Mouse (Mus musculus) 416B (cell line): ENCODE data around the gene Efna4.
A peak's percentile ranks its signal among the peaks of the same experiment; 100 is the strongest.

Experiments used
- DNase-seq: peaks from one replicate; pipeline ENCODE4 v3.0.0; 2011; ENCODE audit warnings: low read depth

The Efna4 gene

DNA sequence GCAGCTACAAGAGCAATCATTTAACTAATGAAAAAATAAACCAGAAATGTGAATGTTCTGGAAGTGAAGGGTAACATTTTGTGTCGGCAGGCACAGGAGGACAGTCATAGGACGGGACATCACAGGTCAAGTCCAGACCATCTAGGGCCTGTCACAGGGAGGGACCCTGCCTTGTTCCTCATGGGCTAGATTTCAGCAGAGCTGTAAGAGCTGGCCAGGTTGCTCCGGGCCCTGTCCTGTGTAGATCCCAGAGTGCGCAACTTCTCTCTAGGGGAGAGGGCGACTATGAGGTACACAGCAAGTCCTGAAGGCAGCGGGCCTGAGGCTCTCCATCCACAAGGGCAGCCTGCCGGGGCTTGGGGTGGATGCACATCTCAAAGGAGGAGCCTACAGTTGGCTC is 23.8 kb upstream of the Efna4 start, which contains the start of gene Dcst2:
Dcst2 (plus strand) TSS at position 301 of the 400 bp plus-strand sequence.
- DNase-seq: no peak

GRCm38 (mm10) chr3:89360237-89360636 is 22.4 kb upstream of the Efna4 start:
- DNase-seq: peak; percentile 39

GRCm38 (mm10) chr3:89359630-89360029 is 21.8 kb upstream of the Efna4 start:
- no peak for DNase-seq

- DNase-seq: no peak
Observed at GRCm38 (mm10) chr3:89356029-89356428, 18.2 kb upstream of the Efna4 start.

DNA sequence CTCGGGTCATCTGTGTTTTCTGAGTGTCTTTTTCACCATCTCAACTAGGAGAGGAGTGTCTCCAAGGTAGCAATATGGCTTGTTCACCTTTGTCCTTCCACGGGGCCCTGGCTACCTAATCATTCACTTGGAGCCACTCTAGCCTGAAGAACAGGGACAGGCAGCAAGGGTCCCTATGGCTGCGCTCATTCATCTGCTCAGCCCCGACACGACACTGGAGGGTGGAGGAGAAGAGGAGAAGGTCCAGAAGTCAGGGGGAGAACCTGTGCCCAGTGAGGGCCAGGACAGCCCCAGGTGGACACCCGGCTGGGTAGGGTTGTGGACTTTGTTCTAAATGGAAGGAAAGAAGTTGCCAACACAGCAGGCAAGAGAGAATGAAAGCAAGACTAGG is 17.7 kb upstream of the Efna4 start:
- no peak for DNase-seq

GRCm38 (mm10) chr3:89354816-89355511 is 17.1 kb upstream of the Efna4 start:
- DNase-seq: peak; percentile 85

DNA sequence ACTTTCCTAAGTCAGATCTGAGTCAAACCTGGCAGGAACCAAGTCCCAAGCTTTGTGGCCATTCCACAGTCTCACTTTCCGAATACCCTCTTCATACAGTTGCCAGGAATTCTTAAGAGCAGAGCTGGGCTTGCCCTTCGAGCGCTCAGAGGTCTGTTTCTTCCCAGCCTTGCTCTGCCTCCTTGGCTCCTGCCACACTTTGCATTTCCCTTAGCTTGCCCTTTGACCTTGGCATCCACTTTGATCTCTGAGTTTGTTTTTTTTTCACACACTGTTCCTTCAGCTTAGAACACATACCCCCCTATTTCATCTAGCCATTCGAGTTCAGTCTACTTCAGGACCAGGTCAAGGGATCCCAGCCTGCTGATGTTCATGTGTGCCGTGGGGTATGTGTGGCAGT is 13.4 kb upstream of the Efna4 start:
- no peak for DNase-seq

DNA sequence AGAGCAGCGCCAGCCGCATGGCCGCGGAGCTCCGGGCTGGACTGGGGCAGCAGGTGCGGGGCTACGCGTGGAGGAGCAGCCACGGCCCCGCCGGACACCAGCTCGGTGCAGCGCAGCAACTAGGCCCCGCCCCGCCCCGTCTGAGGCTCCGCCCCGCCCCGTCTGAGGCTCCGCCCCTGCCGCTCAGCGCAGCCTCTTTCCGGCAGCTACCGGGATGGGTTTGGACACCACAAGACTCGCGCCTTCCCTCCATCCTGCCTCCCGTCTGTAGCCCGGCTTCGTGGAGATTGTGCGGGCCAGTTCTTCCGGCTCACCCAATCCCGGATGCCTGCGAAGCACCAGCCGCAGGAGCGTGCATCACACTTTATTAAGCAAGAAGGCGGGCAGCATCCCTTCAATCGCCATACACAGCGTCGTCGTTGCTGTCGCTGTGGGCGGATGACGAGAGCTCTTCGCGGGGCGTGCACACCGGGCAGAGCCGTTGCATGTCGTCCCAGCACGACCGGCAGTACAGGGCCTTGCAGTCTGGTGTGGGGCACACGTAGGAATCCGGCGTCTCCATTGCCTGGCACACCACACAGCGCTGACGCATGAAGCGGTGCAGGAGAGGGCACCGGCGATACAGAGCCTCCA is 12.2 kb upstream of the Efna4 start, which contains the start of gene Adam15:
Adam15 (minus strand) TSS at position 128 of the 633 bp plus-strand sequence.
- peak; percentile 84 for DNase-seq

DNA sequence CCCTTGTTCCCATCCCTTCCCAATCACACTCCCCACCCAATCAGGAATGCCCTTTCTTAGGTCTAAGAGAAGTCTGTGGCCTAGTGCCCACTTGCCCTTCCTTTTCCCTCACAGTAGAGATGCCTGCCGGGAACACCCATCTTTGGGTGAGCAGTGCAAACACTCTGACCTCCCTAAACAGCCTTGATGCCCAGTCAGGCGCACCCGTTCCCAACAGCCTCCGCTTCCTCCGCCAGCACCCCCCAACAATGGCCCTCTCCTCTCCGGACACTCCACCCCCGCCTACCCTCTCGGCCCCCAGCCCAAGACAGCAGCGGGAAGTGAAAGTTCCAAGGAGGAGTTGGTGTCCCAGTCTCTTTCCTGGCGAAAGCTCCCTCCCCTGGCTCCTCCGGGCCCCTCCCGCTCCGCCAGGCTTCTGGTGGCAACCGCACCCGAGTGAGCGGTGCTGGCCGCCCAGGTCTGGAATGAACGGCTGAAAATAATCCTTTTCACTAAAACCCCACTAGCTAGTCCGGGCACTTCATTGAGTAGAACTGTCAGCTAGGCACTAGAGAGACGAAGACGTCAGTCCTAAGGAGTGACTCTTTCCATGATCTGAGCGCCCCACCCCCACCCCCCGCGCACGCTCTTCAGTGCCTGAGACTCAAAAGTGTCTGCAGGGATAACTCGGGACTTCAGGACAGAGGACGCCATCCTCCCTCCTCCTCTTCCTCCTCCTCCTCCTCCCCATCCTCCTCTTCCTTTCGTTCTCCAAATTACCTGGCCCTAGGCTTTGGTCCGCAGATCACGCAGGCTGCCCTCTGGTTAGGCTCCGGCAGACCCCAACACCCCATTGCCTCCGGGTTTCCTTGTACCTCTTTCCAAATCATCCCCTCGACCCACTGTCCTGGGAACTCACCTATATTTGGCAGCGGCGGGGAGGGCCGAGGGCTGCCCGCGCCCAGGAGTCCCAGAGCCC is 11.4 kb upstream of the Efna4 start:
- peak; percentile 62 for DNase-seq

DNA sequence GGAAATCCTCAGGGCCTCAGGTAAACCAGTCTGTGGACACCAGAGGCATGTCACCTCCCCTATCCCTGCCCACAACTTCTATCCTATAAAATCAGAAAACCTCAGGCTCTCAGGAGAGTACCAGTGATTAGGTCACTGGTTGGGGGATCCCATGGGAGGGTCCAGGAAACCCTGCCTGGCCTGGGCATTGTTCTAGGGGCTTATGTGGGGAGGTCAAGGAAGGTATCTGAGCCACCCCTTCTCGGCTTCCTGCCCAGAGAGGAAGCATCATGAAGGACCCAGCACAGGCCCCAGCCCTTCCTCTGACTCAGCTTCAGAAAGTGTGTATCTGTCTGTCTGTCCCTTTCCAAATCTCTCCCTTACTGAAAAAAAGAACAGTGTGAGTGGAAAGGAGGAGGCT is 10.1 kb upstream of the Efna4 start:
- peak; percentile 42 for DNase-seq

DNA sequence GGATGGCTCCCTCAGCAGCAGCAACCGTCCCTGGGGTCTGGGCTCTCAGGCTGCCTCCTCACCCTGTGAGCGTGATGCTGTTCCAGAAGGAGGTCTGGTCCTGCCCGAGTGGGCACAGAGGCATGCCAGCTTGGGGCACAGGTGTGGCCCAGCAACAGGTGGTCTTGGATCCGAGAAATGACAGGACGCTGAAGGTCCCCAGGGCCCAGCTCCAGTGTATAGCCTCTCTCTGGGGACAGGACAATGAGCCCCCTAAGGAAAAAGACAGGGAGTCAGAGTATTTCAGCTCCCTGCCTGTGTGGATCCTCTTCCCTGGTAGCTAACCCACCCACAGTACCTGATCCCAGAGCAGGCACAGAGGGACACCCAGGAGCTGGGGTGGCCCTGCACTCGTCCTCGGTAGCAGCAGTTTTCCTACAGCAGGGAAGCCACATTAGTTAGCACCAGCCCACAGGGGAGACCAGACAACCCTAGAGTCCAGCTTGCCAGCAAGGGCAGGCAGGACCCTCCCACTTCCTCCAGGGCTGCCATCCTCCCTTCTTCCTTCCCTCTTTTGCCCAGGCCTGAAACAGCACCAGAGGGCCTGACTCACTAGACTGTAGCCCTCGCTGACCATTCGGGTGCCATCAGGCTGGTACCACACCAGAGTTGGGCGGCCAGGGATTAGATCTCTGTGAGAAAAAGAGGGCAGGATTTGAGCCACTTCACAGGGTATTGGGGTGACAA is 9.2 kb upstream of the Efna4 start:
- peak; percentile 70 for DNase-seq

DNA sequence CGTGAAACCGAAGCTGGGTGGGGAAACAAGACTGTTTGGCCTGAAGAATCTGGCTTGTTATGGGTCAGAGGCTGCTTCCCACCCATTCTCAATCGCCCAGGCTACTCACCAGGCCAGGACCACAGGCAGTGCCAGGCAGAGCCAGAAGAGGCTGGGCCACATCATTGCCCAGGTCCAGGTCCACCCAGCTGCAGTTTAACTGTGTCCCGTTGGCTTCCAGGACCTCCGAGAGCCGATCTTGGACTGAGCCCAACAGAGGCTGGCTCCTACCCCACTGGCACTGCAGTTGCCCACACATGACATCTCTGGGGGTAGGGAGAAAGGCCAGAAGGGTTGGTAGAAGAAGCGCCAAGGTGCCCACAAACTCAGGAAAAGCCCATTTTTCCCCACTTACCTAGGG is 5.5 kb upstream of the Efna4 start:
- no peak for DNase-seq

DNA sequence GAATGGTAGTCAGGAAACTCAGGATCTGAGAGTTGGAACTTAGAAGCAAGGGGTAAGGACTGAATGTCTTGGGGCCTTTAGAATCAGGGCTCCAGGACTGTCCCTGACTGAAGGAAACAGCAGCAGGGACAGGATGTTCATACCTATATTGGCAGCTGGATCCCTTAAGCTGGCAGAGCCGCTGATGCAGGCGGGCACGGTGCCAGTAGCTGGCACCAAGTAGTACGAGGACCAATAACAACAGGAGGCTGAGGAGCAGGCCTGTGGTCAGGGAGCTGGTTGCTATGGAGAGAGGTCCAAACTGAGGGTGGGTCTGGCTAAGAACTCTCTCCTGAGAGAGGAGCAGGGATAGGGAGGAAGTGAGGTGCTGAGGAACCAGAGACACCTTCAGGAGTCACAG is 4.0 kb upstream of the Efna4 start:
- DNase-seq: no peak

DNA sequence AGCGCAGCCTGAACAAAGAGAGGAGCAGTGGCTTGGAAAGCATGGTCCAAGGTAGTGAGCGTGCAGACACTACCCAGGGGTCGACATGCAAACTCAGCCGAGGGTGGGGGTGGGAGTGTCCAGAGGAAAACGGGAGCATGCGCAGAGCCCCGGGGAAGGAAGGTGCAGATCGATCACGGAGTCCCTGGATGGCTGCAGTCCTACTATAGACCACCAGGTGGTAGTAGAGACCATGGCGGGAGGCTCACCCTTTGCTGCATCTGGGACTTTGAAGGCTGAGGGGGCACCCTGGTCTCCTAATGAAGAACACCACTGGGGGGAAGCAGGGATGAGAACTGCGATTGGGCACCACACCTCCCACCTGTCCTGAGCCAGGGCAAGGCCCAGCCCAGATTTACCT is 2.6 kb upstream of the Efna4 start:
- DNase-seq: peak; percentile 63

DNA sequence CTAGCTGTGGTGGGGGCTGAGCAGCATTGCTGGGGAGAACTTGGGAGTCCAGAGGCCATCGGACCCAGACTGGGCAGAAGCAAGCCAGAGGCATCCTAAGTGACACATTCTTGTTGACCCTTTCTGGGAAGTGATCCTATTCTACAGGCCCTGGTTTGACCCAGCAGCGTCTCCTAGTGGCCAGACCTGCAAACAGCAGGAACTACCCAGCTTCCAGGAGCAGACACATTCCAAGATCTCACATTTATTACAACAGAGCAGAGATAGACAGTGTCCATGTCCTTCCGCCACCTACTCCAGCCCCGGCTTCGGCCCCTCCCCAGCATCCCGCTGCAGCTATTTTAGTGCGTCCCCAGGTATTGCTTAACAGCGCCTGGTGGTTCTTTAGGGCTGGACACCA is 1.6 kb upstream of the Efna4 start:
- peak; percentile 80 for DNase-seq

GRCm38 (mm10) chr3:89337062-89337720 is 637 bp downstream of the Efna4 start:
- DNase-seq: no peak

- no peak for DNase-seq
Observed at GRCm38 (mm10) chr3:89336529-89336928, 1.3 kb downstream of the Efna4 start.

- DNase-seq: no peak
Observed at GRCm38 (mm10) chr3:89333053-89333452, 4.8 kb downstream of the Efna4 start.

DNA sequence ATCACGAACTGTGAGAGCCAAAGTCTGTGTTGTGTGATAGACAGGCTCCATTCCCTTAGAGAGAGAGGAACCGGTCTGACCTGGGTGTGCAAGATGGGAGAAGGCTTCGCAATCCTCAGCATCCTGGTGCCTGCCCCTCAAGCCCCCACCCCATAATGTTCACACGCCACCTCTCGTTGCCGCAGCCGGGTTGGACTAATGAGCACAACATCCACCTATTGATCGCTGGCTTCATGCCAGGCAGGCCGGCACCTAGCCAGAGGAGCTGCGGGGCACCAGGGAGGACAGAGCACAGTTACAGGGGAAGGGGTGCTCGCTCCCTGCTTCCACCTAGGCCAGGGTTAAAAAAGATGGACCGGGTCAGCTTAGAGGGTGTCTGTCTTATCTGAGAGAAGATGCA is 5.4 kb downstream of the Efna4 start:
- DNase-seq: no peak

- no peak for DNase-seq
Observed at GRCm38 (mm10) chr3:89332013-89332412, 5.8 kb downstream of the Efna4 start.

DNA sequence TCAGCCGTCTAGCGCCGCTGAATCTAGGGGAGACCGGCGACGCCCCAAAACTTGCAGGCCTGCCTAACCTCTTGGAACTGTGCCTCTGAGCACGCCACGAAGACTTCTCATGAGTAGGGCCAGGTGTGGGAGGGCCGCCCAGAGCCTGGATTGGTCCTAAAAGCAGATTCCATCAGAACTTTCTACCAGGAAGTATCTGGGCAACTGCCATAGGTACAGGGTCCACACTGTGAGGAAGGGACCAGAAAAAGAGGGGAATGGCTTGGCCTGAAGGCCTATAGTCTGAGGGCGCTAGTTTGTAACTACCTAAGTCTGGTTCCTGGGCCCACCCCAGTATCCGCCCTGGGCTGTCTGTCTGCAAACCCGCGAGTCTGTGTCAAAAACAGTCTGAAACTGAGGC is 6.3 kb downstream of the Efna4 start:
- no peak for DNase-seq
